Mouse (Mus musculus) E14TG2a.4 (cell line): Measurements from ENCODE around the gene Klf12.

Source experiments
- CTCF ChIP-seq: conservative IDR thresholded peaks from 2 replicates; pipeline ENCODE4 v1.5.1; 2014; ENCODE audit warnings: low read length
- NANOG ChIP-seq: IDR thresholded peaks from 2 replicates; pipeline ENCODE4 v1.6.1; 2014; ENCODE audit warnings: borderline replicate concordance, low read length, mixed read lengths
- POU5F1 ChIP-seq: IDR thresholded peaks from 2 replicates; pipeline ENCODE4 v1.6.1; 2014; ENCODE audit warnings: low read length, borderline replicate concordance

DNA sequence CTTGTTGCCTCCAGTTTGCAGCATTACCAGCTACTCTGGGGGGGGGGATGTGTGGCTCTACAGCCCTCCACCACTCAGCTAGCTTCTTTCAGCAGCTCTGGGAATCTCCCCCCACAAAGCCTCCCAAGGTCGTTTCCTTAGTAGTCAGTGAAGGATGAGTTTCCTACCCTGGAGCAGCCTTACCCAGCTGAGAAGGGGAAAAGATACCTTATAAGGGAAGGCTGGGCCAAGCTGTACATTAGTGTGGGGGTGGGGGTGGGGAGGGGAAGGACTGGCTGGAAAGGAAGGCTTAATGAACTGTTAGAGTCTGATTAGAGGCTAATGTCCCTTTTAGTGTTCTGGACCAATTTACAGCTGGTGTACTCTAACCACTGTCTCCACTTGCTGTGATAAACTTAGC lies 172.7 kb downstream of the Klf12 start:
- TF ChIP-seq CTCF (no peak), NANOG (no peak), POU5F1 (no peak)
